Mouse (Mus musculus): Measurements from ENCODE around the gene Gm20388.

Gm20388 gene

GRCm38 (mm10) chr8:120895600-120895999, 985.0 kb downstream of the Gm20388 start:
- no peak for DNase-seq (ENCODE audit: low spot score)

DNA sequence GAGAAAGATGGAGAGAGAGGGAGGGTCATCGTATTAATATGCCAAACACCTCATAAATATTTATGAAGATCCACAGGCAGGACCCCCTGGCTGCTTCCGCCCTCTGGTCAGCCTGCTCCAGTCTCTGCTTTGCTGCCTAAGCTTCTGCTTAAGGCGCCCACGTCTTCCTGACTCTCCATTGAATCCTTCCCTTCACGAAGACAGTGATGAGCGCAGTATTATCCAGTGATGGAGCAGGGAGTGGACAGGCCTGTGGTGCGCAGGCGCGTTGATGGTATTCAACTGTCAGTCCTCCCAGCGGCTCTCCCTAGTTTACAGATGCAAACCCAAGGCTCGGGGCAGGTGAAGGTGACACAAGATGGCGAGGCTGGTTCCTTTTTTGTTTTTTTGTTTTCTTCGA, 985.6 kb downstream of the Gm20388 start:
- DNase-seq (ENCODE audit: low spot score) = no peak

GRCm38 (mm10) chr8:120898008-120898407, 987.4 kb downstream of the Gm20388 start:
- peak; percentile 18 for DNase-seq (ENCODE audit: low spot score)

DNA sequence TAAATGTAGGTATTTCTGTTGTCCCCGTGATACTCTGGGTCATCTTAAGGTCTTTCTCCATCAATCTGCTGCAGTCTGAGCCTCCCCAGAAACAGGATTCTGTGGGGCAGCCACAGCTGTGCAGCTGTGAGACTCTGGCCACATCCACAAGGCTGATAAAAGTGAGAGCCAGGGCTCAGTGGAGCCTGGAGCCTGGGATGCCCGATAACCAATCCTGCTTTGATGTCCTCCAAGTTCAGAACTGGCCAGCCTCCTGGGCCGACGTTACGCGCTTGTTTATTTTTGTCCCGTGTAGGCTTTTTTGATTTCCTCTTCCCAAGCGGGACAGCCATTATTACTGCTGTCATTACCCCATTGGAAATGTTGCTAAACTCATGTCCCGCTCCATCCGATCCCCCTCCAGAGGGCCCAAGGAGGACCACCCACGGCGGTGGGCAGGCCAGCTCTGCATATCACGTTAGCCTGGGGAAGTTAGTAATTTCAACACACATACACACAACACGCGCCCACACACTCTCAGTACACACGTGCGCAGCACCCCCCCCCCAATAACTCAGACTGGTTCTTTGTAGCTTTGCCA, 988.3 kb downstream of the Gm20388 start:
- DNase-seq (ENCODE audit: low spot score) = no peak

- DNase-seq (ENCODE audit: low spot score) = no peak
These were observed 991.7 kb downstream of the Gm20388 start for GRCm38 (mm10) chr8:120902346-120902745.

- no peak for DNase-seq (ENCODE audit: low spot score)
These were observed 997.0 kb downstream of the Gm20388 start for GRCm38 (mm10) chr8:120907671-120908070.

- DNase-seq (ENCODE audit: low spot score) = no peak
These were observed 1000.3 kb downstream of the Gm20388 start for GRCm38 (mm10) chr8:120910936-120911335.

GRCm38 (mm10) chr8:120912463-120912862, 1001.8 kb downstream of the Gm20388 start:
- DNase-seq (ENCODE audit: low spot score) = no peak

DNA sequence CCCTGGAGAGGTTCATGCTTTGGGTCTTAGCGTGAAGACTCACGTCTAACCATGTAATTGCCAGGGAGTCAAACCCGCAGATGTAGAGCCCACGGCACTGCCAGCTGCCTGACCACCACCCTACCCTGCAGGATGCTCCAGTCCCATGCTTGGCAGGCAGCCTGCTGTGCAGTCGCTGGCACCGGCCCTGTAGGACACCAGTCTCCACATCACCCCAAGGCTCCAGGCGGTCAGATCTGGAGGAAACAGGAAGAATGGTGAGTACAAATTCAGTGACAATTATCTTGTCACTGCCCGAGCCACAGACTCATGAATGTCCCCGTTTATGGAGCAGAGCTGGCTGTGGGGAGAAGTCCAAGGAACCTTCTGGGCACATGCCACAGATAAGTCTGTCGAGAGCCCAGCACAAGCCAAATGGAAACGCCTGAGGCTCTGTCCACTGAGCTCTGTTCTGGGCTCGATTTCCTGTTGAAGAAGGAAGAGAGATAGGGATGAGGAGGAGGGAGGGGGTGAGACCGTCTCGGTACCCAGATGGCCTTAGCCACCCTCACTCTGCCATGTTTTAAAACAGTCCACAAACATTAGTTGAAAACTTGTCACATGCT, 1006.3 kb downstream of the Gm20388 start:
- no peak for DNase-seq (ENCODE audit: low spot score)

DNA sequence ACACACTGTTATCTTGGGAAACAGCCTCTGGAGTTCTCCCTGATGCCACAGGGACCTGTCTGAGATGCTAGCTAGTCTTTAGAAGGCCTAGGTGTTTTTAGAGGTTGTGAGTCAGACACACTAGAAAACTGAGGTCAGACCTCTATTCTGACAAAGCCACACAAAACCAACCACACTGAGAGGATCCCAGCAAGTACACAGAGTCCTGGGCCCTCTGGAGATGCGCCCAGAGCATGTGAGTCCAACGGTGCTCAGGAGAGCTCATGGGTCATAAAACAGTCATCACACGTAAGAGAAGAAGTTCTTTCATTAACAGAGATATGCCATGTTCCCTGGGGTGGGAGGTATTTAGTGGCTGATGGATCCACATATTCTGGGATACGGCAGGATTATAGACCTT, 1009.9 kb downstream of the Gm20388 start:
- DNase-seq (ENCODE audit: low spot score) = no peak

GRCm38 (mm10) chr8:120926201-120926600, 1015.6 kb downstream of the Gm20388 start:
- DNase-seq (ENCODE audit: low spot score) = no peak

DNA sequence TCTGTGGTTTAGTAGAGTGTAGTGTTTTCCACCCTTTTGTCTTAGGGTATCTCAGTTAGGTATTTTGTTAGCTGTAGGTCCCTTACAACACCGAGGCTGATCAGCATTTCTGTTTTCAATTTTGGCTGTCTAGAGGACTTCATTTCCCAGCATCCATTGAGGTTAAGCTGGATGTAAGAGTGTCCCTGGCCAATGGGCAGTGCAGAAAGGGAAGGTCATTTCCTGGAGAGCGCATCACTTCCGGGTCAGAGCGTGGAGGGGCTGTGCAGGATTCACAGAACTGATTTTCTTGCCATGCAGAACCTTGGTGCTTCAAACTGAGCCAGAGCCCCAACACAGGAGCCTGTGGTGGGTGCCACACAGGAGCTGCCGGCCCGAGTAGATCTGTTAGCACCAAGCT, 1017.4 kb downstream of the Gm20388 start:
- DNase-seq (ENCODE audit: low spot score) = no peak

GRCm38 (mm10) chr8:120934596-120934995, 1024.0 kb downstream of the Gm20388 start:
- no peak for DNase-seq (ENCODE audit: low spot score)

GRCm38 (mm10) chr8:120936685-120937084, 1026.0 kb downstream of the Gm20388 start:
- DNase-seq (ENCODE audit: low spot score) = no peak

- no peak for DNase-seq (ENCODE audit: low spot score)
These were observed 1026.8 kb downstream of the Gm20388 start for GRCm38 (mm10) chr8:120937474-120937873.

- DNase-seq (ENCODE audit: low spot score) = no peak
These were observed 1029.6 kb downstream of the Gm20388 start for GRCm38 (mm10) chr8:120940287-120940686.

DNA sequence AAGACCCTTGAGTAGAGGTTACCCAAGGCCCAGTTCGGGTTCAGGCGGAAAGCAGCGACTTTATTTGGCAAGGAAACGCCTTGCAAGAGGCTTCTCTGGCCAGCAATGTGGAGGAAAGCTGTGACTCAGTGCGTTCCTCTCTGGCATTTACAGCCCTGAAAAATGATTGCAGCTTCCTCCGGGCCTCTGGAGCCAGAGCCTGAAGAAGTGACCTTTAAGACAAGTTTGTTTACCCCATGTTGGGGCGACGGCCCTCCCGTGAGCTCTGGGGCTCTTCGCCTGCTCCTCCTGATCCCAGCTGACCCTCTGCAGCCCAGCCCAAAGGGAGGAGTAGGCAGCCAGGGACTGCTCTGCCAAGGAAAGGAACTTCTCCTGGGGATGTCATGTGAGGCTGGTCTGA, 1036.6 kb downstream of the Gm20388 start:
- DNase-seq (ENCODE audit: low spot score) = no peak

GRCm38 (mm10) chr8:120948050-120948595, 1037.5 kb downstream of the Gm20388 start:
- DNase-seq (ENCODE audit: low spot score) = no peak

DNA sequence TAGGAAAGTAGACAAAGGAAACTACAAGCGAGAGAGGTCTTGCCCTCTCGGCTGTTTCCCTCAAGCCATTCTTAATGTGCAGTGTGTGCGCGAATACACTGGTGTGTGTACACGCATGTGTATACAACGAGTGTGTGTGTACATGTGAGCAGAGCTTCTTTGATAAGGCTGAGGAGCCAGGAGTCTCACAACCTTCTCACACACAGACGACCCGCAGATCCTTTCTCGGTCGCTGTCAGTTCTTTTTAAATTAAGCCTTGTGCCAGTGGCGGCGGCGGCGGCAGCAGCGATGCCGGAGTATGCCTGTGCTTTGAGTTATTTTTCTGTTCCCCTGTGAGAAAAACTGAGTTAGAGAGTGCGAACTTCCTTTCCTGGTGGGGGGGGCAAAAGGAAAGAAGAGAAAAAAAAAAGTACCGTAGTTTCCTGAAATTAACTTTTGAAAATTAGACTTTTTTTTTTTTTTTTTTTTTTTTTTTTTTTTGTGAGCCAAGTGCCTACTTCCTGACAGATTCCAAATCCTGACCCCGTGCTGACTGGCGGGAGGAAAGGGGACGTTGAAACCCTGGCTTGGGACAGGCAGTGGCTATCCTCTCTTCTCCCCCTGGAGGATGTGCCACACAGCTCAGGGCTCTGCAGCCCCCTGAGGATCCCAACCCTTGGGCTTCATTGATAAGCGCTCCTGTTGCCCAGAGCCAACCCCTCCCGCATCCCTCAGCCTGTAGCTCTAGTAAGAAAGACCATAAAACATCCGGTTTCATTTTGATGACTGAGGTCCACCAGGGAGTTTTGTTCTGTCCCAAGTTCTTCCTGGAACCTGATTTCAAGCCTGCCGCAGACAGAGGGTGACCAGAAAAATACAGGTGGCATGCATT, 1038.2 kb downstream of the Gm20388 start:
- DNase-seq (ENCODE audit: low spot score) = no peak

DNA sequence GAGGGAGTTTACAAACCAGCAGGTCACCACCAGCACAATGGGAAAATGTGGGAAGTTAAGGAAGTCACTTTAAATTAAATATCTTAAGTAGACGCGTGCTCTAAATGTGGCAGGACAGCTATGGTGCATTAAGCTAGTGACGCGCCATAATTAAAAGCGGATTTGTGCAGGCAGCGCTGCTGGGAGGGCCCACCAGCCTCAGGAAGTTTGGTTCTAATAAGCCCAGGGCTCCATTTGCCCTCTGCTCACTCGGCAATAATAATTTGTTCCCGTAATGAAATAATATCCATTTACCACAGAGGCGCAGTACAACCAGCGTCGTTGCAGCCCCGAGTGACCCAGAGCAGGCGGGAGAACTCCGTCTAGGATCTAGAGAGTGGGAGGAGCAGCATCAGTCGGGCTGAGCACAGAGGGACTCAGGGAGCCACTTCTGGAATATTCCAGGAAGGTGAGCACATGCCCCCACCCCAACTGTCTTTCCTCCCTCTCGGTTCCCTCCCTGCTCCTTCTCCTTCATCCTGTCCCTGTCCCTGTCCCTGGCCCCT, 1040.1 kb downstream of the Gm20388 start:
- no peak for DNase-seq (ENCODE audit: low spot score)

- DNase-seq (ENCODE audit: low spot score) = no peak
These were observed 1048.8 kb downstream of the Gm20388 start for GRCm38 (mm10) chr8:120959470-120959891.

DNA sequence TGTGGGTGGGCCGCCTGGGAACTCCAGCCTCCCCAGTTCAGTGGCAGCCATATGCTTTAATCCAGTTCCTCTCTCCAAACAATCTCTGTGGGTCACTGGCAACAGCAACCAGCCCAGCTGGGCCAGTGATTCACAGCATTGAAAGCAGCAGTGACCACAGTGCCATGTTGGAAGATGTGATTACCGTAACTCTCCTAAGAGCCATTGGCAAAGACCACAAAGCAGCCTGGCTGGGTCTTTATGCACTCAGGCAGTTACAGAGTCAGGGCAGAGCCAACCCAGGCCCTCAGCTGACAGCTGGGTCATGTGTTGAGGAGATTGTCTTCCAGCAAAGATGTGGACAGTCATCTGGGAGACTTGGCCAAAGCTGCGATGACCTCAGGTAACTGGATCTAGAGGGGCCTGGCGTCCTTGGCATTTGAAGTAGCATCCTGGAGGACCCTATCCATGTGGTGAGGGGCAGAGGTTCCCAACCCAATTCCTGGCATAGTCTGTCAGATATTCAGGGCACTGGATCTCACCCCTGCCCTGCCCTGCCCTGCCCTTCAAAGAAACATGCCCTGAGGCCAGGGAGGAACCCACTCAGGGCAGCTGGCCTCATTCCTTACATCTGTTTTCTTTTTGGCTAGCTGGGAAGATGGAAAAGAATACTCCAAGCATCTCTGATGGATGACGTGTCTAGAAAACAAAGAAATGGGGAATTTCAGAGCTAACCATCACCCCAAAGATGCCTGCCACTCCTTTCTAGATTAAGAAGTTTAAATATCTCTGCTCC, 1052.2 kb downstream of the Gm20388 start:
- no peak for DNase-seq (ENCODE audit: low spot score)
